Mouse (Mus musculus) limb, embryonic 14.5 days (tissue): ENCODE measurements at regions not wholly inside any gene's neighbourhood (a gene's known extent, or its start where the extent isn't known, plus 50 kb on each side); places are given as distances from the start of the nearest gene placed in this dataset.

Source experiments
- ATAC-seq: fragments of 200-750 bp; cut with Nextera tagmentation; 2 replicates; pipeline ENCODE4 v1.8.0; 2017; ENCODE audit warnings: low read depth, moderate number of reproducible peaks, moderate TSS enrichment; ENCODE audit not compliant: low FRiP score
- DNase-seq: peaks from one replicate; pipeline ENCODE4 v3.0.0-alpha.2; 2015; ENCODE audit warnings: low spot score
- H3K27ac ChIP-seq: fragments of 300-500 bp; sonication (generic); replicated peaks from 2 replicates; pipeline ENCODE4 v1.5.1; 2014; ENCODE audit warnings: low read depth, mild to moderate bottlenecking, low read length, moderate library complexity, mixed read lengths
- H3K27me3 ChIP-seq: fragments of 300-500 bp; sonication (generic); 2 replicates; pipeline ENCODE4 v1.6.1; 2014; ENCODE audit warnings: low read length, mixed read lengths; ENCODE audit not compliant: control insufficient read depth, insufficient read depth
- H3K36me3 ChIP-seq: fragments of 300-500 bp; sonication (generic); 2 replicates; pipeline ENCODE4 v1.6.1; 2014; ENCODE audit warnings: mild to moderate bottlenecking, low read length, moderate library complexity, mixed read lengths; ENCODE audit not compliant: control insufficient read depth, insufficient read depth
- H3K4me1 ChIP-seq: fragments of 300-500 bp; sonication (generic); 2 replicates; pipeline ENCODE4 v1.6.1; 2014; ENCODE audit warnings: antibody characterized with exemption, low read length, mixed read lengths; ENCODE audit not compliant: control insufficient read depth, insufficient read depth
- H3K4me2 ChIP-seq: fragments of 300-500 bp; sonication (generic); replicated peaks from 2 replicates; pipeline ENCODE4 v1.6.1; 2014; ENCODE audit warnings: low read depth, mild to moderate bottlenecking, low read length, moderate library complexity; ENCODE audit not compliant: severe bottlenecking
- H3K4me3 ChIP-seq: fragments of 300-500 bp; sonication (generic); replicated peaks from 2 replicates; pipeline ENCODE4 v1.5.1; 2014; ENCODE audit warnings: low read length
- H3K9ac ChIP-seq: fragments of 300-500 bp; sonication (generic); 2 replicates; pipeline ENCODE4 v1.6.1; 2014; ENCODE audit warnings: mild to moderate bottlenecking, low read depth, low read length, moderate library complexity; ENCODE audit not compliant: severe bottlenecking
- H3K9me3 ChIP-seq: fragments of 300-500 bp; sonication (generic); 2 replicates; pipeline ENCODE4 v1.6.1; 2016; ENCODE audit warnings: low read length; ENCODE audit not compliant: control insufficient read depth
- POLR2A ChIP-seq: fragments of 200-500 bp; IDR thresholded peaks from 2 replicates; pipeline ENCODE4 v1.8.0; 2012; ENCODE audit warnings: inconsistent platforms, mild to moderate bottlenecking, moderate library complexity, borderline replicate concordance; ENCODE audit not compliant: insufficient read depth, insufficient read length; ENCODE audit errors: extremely low read depth
- WGBS: fragments of 180-500 bp; shearing (Covaris S2); extraction: QIAGEN DNeasy Blood & Tissue Kit; methylation state at CpG from one replicate; pipeline ENCODE4 v1.1.7; 2014; 5-methylcytosine and 5-hydroxymethylcytosine counted together

GRCm38 (mm10) chr13:15221322-15221721 is 241.7 kb upstream of the Gli3 start:
- no peaks in the 10 kb centered on the region for H3K36me3 ChIP-seq
- no peaks in the 10 kb centered on the region for H3K9me3 ChIP-seq
- 32% methylated on average over 3 of the region's 3 CpGs for WGBS
- TF ChIP-seq POLR2A: no peak
- no peak overlapping the region for H3K4me3 ChIP-seq
- no peaks in the 10 kb centered on the region for H3K4me1 ChIP-seq
- ATAC-seq (no peak), DNase-seq (no peak)
- H3K27ac ChIP-seq: no peak overlapping the region
- no peak overlapping the region for H3K9ac ChIP-seq
- no peaks in the 10 kb centered on the region for H3K27me3 ChIP-seq
- H3K4me2 ChIP-seq: no peak overlapping the region

GRCm38 (mm10) chr13:15227641-15228040 is 235.4 kb upstream of the Gli3 start:
- Histone ChIP-seq H3K4me1 (no peaks in the 10 kb centered on the region), H3K36me3 (no peaks in the 10 kb centered on the region), H3K27me3 (no peaks in the 10 kb centered on the region), H3K4me2 (no peak overlapping the region), H3K27ac (no peak overlapping the region), H3K9ac (no peak overlapping the region), H3K9me3 (no peaks in the 10 kb centered on the region), H3K4me3 (no peak overlapping the region)
- TF ChIP-seq POLR2A: no peak
- 67% methylated on average over 1 of the region's 1 CpGs for WGBS
- DNase-seq: no peak
- ATAC-seq: no peak
